Mouse (Mus musculus) adrenal gland, postnatal 25 days (tissue): ENCODE measurements around the gene Nwd2. TPM values are rescaled to one million over a fixed set of nuclear protein-coding genes. Genes with fewer than 3 reads are reported as not detected.
A peak's percentile ranks its signal among the peaks of the same experiment; 100 is the strongest.

Source experiments
- DNase-seq: peaks from one replicate; pipeline ENCODE4 v3.0.0; 2021; ENCODE audit warnings: mixed read lengths
- total RNA-seq: library from RNA; stranded (reverse); gene quantifications from 2 replicates; pipeline ENCODE4 v1.2.3, GENCODE M21; 2021

Gene Nwd2
- total RNA-seq, 1 experiment from 2014 or later = not detected

DNA sequence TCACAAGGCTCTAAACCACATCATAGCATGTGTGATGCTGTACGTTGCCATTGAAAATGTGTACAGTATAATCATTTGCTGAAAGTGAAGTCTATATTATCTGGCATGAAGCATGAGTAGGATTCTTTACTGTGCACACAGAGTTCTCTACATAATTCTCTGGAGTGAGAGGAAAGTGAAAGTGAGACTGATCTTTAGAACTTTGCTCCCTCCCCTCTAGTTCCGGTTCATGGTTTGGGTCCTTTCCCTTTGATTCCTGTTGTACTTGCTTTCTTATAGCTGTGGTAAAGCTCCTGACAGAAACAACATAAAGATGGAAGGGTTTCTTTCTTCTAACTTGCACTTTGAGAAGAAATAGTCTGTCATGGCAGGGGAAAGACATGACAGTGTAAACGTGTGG lies 107.0 kb downstream of the Nwd2 start:
- no peak for DNase-seq

DNA sequence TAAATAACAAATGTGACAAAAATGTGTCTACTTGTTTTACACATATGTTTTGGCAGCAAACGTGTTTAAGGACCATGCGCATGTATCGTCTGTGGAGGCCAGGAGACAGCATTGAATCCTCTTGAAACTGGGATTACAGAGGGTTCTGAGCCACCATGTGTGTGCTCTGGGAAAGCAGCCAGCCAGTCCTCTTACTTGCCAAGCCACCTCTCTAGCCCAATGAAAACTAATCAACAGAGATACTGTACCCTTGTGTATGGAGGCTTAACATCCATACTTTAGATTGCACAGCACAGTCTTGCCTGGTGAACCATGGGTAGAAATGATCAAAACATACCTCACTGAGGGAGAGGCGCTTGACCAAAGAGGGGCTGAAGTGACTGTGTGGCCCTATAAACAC lies 117.0 kb downstream of the Nwd2 start:
- no peak for DNase-seq

DNA sequence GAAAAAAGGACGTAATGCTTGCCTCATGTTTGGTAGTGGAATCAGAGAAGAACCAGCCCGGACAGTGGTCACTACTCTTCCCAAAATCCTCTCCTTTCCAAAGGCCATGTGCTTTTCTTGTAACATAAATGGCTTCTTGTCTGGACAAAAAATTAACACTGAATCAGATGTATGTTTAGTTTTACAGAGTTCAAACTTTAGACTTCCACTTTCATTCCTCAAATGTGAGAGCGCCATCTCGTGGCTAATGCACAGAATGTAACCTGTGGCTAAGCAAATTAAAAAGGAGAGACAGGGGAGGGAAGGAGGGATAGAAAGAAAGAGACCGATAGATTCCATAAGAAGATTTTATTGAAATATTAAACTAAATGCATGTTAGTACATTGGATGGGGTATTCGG lies 117.8 kb downstream of the Nwd2 start:
- DNase-seq = peak; percentile 45

DNA sequence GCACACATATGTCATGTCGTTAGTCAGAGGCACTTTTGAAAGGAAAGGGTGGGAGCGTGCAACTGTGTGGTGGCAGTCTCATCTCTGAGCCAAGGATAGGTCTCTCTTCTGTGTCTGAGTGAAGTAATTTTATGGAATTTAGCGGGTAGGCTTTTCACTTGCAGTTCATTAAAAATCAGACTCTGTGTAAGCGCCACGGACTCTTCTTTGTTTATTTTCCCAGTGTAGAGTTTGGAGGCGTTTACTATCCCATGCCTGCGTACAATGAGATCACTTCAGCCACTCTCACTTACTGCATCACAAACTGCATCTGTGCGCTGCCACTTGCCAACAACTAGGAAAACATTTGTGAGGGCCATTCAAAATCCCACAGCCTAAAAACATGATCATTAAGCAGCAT lies 118.6 kb downstream of the Nwd2 start:
- DNase-seq = no peak

DNA sequence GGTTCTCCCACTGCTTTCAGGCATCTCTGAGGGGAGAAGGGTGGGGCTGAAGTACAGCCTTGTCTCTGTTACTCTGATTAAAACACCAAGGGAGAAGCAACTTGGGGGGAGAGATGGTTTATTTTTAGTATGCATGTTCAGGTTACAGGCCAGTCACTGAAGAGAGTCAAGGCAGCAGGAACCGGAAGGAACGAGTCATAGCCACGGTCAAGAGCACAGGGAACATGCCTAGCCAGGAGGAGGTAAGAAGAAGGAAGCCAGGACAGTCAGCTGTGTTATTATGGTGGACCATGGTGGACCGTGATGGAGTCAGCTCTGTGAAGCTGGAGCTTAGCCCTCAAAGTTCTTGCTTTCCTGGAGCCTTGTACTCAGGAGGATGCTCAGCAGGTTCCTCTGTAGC lies 119.3 kb downstream of the Nwd2 start:
- DNase-seq = no peak

DNA sequence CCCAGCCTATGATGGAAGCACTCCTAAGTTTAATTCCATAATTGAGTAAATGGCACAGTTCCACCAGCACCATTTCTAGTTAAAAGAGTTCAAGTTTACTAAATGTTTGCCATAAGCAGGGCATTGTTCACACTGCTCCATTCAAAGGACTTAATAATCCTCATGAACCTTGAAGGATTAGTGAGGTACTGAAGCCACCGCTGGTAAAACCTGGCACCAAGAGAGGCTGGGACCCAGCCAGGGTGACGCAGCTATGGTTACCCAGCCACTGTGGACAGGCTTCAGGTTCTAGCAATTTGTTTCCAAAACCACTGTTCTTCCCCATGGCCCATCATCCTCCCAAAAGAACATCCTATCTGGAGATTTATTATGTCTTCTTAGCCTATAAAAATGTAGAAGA lies 124.1 kb downstream of the Nwd2 start:
- DNase-seq = no peak

DNA sequence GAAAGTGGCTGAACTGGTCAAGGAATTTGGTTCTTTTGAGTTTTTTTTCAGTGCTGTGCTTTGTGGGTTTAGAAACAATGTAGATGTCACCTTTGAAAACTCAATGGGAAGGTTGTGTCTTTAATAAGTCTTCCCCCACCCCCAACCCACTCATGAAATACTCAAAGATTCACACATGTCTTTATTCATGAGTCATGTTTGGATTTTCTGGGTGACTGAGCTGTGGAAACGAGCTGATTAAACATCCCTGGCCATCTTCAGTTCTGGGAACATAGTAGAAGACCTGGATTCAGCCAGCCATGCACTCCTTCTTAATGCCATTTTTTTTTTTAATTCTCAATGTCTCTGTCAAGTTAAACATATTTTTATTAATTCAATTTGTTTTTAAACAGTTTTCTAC lies 124.7 kb downstream of the Nwd2 start:
- DNase-seq = no peak

DNA sequence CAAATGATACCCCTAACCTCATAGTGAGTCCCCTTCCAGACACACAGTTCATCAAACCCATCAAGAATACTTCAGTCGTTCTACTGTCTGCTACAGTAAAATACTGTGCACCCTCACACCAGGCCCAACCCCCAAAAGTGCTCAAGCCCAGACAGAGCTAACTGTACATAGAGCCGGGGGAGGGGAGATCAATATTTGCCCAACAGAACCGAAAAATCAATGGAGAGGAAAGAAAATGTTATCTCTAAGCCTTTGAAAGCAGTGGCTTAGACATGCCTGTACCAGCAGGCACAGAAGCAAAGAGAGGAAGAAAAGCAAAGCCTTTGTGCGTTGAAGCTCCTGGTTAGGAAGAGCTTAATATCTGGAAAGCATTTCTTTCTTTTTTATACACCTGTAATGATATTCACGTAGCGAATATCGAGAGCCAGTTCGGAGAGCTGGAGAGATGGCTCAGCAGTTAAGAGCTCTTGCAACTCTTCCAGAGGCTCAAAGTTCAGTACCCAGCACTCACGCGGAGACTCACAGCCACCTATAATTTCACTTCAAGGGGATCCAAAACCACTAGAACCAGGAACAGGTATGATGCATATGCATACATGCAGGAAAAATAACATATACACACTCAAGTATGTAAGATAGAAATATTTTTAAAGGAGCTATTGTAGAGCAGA lies 139.4 kb downstream of the Nwd2 start:
- no peak for DNase-seq

DNA sequence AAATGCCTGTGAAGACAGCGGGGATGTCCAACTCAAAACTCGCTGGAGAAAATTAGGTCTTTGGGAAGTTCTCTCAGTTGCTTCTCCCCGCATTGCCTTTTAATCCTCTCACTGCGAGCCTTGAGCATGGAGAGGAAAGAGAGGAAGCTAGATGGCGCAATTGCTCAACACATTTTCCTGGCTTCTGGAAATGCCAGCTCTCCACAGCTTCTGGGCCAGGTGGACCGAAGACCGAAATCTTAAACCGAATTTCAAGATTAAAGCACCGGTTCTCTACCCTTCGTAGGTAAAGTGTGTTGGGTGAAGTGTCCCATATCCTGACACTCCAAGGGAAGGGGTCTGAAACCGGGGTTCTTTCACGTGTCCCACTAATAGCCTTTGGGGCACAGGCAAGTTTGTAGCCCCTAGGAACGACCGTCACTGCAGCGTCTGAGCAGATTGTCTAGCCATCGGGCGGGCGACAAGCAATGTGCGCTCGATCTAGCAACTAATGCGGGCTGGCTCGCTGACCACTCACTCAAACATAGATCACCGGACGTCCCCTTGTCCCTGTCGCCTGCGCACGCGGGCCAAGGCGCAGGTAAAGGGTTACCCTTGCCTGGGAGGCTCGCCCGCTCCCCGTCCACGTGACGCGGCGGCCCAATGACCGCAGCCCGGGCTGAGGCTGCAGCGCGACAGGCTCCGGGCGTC lies 163.1 kb downstream of the Nwd2 start, which contains the start of gene 0610040J01Rik:
TSS of gene 0610040J01Rik (plus strand) at position 545 of the 690 bp plus-strand sequence.
- peak; percentile 73 for DNase-seq

DNA sequence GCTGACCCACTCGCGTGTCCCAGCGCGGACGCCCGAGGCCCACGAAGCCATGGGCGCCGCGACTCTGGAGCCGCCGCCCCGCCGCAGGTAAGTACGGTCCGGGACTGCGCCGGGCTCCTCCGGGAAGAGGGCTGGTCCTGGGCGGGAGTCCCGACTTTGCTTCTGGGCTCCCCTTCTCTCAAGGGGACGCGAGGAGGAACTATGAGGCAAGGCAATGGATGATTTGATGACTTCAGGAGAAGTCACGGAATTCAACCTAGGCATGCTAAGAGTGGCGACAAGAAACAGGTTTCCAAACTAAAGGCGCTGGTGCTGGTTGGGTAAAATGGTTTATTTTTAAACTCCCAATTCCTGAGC lies 163.6 kb downstream of the Nwd2 start:
- no peak for DNase-seq

DNA sequence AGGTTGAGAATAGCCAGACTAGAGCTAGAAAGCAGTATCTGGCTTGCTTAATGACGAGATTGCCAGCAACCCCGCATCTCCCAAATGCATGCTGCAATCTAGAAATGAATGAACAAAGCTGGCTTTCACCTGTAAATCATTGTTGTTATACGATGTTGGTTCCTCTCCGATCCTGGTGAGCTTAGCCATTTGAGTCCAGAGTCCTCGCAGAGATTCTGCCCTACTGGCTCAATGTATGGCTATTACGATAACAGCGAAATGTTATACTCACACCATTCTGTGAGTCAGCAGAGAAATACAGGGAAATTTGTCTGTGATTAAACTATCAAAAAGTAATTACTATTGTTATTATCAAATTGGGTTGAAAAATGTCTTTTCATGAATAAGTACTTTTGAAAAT lies 167.7 kb downstream of the Nwd2 start:
- no peak for DNase-seq

DNA sequence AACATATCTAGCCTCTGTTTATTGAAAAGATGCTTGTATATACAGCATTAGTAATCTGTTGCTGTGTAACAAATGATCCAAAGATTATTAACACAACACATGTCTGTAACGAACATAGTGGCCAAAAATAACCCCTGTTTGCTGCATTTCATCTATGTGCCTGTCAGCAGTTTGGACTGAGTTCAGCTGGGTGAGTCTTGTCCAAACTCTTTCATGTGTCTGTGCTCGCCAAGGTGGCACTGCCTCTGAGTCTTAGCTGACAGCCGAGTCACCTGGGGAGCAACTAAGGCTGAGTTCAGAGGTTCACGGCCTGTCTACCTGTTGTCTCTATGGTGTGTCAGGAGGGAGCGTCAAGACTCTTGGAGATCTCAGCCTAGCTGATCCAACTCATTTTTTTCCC lies 168.4 kb downstream of the Nwd2 start:
- DNase-seq = no peak

DNA sequence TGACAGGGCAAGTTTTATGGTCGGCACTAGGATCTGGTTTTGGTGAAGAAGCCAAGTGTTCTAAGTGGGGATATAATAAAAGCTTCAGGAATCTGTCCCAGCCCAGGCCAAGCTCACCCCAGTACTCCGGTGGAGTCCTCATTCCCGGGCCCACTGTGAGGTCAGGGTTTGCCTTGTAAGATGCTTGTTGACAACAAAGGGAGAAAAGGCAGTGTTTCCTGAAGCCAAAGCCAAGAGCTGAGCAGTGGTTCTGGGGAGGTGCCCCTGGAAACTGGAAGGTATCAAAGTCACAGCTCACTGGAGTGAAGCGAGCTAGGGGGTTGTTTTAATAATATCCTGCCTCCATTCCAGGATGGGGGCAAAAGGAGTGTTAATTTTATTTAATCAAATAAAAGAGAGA lies 170.1 kb downstream of the Nwd2 start:
- no peak for DNase-seq

DNA sequence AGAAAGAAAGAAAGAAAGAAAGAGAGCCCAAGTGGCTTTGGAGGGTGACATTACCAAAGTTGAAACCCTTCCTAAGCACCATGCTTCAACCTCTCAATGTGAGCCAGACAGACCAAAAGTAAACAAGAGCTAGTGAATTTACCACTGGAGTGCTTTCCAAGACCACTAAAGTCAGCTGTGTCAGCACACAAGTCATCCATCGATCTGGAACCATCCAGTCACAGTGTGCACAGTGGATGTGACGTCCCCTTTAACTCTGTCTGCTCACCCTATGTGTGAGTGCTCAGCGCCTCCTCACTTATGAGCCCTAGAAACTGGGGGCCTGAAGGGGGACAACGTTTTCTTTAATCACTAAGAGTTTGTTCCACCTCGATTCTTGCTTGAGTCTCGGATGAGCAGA lies 170.6 kb downstream of the Nwd2 start:
- no peak for DNase-seq

DNA sequence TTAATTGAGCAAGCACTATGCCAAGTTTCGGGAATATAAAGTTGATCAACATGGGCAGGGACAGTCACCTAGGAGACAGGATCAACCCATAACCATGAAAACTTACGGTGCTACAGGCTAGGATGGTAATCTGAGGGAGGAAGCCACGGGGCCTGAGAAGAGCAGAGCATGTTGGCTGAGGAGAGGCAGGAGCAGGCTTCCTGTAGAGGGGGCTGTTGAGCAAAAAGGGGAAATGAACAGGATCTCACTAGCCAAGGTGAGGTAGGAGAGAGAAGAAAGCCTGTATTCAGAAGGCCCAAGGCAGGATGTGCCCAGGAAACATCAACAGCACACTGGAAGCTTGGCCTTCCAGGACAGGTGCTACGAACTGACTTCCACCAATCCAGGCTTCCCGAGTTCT lies 172.3 kb downstream of the Nwd2 start:
- no peak for DNase-seq

DNA sequence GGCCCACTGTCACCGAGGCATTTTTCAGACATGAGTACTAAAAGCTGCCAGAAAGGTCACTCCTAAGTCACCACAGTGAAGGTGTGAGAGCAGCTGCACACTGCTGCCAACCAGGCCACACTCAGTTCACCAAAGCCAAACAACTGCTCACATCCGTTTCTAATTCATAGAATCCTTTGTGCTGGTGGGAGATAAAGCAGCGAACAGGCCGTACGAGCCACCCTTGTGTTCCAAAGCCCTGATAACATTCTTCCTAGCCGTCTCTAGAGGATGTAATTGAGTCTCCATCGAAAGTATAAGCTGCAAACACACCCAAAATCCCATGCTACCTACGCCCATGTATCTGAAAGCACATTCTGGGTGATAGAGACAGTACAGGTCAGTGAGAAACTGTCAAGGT lies 173.0 kb downstream of the Nwd2 start:
- no peak for DNase-seq

DNA sequence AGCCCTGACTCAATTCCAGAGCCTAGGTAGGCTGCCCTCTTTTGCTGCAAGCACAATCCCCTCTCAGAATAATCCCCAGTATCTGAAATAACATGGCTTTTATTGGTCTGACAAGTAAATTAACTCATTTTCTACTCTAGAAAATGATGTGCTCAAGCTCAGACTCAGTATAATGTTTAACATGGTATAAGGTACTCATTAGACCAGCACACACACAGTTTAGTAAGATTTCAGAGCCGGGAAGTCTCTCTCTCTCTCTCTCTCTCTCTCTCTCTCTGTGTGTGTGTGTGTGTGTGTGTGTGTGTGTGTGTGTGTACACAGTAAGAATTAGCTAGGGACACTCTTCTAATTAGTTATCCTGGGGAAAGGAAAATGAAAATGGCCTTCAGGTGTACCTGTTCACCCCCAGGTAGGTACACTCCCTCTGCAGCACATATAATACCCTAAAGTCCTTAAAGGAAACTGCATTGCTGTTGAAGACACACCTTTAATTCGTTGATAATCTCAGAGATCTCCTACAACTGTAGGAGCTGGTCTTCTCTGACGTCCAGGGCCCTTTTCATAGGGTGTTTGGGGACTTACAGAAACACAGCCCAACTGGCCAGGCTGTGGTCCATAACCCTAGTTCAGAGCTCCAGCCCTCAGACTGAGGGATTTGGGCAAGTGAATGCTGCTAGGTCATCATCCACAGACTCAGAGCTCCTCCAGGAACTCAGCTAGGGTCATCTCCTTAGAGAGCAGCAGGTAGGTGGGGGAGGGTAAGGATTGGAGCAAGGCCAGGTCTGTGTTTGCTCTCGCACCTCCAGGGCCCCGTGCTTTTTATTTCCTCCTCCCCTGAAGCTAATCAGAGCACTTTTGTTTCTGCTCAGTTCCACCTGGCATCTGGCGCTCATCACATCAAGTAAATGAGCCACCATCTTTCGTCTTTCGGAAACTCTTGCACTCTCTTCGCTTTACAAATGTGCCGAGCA lies 174.7 kb downstream of the Nwd2 start:
- DNase-seq = no peak

DNA sequence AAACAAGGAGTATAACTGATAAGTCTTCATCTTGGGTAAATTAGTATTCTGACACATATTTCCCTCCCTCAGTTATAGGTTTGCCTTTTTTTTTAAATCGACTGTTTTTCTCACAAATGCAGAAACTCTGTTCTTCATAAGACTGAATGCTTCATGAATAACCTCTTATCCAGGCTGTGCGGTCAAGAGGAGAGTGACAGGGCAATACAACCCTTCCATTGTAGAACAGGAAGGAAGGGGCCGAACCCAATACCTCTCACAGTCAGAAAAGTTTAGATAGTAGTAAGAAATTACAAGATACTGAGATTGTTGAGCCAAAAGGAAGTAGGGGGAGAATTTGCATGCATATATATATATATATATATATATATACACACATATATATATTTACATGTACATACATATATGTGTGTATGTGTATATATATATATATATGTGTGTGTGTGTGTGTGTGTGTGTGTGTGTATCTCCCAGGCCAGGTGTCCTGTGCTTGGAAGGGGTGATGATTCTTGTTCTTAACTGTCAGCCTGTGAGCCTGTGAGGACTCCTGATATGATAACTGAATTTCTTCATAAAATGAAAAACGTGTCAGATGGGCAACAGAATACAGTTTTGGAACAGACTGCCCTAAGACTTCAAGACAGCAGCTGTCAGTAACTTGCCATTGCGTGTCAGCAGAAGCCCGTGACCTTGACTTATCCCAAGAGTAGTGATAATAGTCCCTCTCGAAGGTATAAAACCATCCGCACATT lies 175.9 kb downstream of the Nwd2 start:
- DNase-seq = no peak

DNA sequence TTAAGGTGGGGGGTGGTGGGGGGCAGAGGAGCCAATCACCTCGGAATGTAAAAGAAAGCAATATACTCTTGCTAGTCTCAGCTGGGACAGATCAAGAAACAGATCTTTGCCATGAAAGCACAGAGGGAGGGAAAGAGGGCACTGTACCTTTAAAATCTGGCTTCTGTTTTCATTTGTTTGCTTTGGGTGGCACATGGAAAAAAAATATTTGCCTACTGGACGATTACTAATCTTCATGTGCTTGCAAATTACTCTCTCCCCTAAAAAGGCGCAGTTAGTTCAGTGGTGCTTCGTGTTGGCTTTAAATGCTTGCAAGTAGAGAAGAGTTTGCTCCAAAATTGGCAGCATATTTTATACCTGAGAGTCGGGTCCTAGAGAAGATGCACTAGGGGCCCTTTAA lies 177.0 kb downstream of the Nwd2 start:
- no peak for DNase-seq

DNA sequence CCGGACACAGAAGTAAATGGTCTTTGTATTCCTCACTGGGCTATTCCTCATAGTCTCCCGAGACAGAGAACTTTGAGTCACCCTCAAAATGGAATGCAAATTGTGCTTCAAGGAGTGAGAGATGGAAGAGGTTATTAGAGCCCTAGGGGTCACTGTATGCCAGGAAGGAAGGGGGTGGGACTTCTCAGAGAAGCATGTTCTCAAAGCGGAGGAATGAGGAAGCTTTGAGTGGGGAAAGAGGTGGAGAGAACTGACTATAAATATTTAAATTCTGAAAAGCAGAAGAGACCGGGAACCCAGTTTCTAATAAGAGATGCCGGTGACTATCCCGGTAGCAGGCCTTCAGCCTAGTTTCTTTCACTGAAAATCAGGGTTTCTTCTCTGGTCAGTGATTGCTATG lies 178.1 kb downstream of the Nwd2 start:
- no peak for DNase-seq

DNA sequence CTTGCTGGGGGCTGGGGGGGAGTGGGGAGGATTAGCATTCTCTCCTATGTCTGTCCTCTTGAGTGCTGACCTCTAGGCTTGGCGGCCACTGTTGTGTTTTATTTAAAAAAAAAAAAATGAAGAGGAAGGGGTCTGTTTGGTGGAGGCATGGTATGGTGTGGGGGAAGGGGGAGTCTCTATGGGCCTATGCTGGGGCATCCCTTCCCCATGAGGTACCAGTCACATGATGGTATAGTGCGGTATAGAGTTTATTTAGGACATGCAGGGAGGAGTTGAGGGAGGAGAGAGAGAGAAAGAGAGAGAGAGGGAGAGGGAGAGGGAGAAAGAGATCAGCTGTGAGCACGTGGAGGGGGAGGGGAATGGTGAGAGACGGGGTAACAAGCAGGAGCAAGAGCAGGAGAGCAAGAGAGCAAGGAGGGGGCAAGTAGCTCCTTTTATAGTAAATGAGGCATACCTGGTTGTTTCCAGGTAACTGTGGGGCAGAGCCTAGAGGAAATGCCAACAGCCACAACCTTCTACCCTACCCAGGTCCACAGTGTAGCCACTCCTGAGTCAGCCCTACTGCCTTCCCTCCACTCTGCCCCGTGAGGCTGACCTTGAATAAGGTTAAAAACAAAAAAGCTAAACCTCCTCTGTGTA lies 178.6 kb downstream of the Nwd2 start:
- DNase-seq = no peak
